Mouse (Mus musculus): Measurements from ENCODE around the gene Gcnt4. TPM values are rescaled to one million over a fixed set of nuclear protein-coding genes. Genes with fewer than 3 reads are reported as not detected.
A peak's percentile ranks its signal among the peaks of the same experiment; 100 is the strongest.
"Not testable (repeated sequence)": the region's sequence is repeated elsewhere in the genome, so short reads cannot be mapped to it uniquely, and the experiment has no call there.

The Gcnt4 gene
- under 1 TPM; 0.05 TPM for total RNA-seq (2021)
- long read RNA-seq, experiment 1 = 0 reads
- long read RNA-seq, experiment 2 = 0 reads

GRCm38 (mm10) chr13:96923999-96924961 is at the start of gene Gcnt4:
Gene Gcnt4, plus strand, starts transcription at chr13:96924689.
- peak; percentile 21 for DNase-seq (ENCODE audit: low spot score)

GRCm38 (mm10) chr13:96878220-96879057 is 46.0 kb upstream of the Gcnt4 start:
- no peak for DNase-seq (ENCODE audit: low spot score)

- DNase-seq (ENCODE audit: low spot score) = no peak
These were observed 40.0 kb upstream of the Gcnt4 start for GRCm38 (mm10) chr13:96884534-96884933.

GRCm38 (mm10) chr13:96889985-96890384 is 34.5 kb upstream of the Gcnt4 start:
- no peak for DNase-seq (ENCODE audit: low spot score)

GRCm38 (mm10) chr13:96895144-96895543 is 29.3 kb upstream of the Gcnt4 start:
- DNase-seq (ENCODE audit: low spot score) = no peak

- no peak for DNase-seq (ENCODE audit: low spot score)
These were observed 17.8 kb upstream of the Gcnt4 start for GRCm38 (mm10) chr13:96906717-96907116.

GRCm38 (mm10) chr13:96911202-96911601 is 13.3 kb upstream of the Gcnt4 start:
- no peak for DNase-seq (ENCODE audit: low spot score)

GRCm38 (mm10) chr13:96923134-96923533 is 1.4 kb upstream of the Gcnt4 start:
- not testable (repeated sequence) for DNase-seq (ENCODE audit: low spot score)

- DNase-seq (ENCODE audit: low spot score) = no peak
These were observed 676 bp downstream of the Gcnt4 start for GRCm38 (mm10) chr13:96924985-96925745.

- DNase-seq (ENCODE audit: low spot score) = no peak
These were observed 1.7 kb downstream of the Gcnt4 start for GRCm38 (mm10) chr13:96925991-96926725.

GRCm38 (mm10) chr13:96927781-96928180 is 3.3 kb downstream of the Gcnt4 start:
- DNase-seq (ENCODE audit: low spot score) = no peak

- DNase-seq (ENCODE audit: low spot score) = no peak
These were observed 4.0 kb downstream of the Gcnt4 start for GRCm38 (mm10) chr13:96928432-96929039.

- no peak for DNase-seq (ENCODE audit: low spot score)
These were observed 8.3 kb downstream of the Gcnt4 start for GRCm38 (mm10) chr13:96932745-96933144.

- no peak for DNase-seq (ENCODE audit: low spot score)
These were observed 8.9 kb downstream of the Gcnt4 start for GRCm38 (mm10) chr13:96933367-96933766.

- no peak for DNase-seq (ENCODE audit: low spot score)
These were observed 11.8 kb downstream of the Gcnt4 start for GRCm38 (mm10) chr13:96936173-96936777.

- no peak for DNase-seq (ENCODE audit: low spot score)
These were observed 12.6 kb downstream of the Gcnt4 start for GRCm38 (mm10) chr13:96937059-96937558.

- DNase-seq (ENCODE audit: low spot score) = no peak
These were observed 15.2 kb downstream of the Gcnt4 start for GRCm38 (mm10) chr13:96939680-96940079.

- not testable (repeated sequence) for DNase-seq (ENCODE audit: low spot score)
These were observed 17.0 kb downstream of the Gcnt4 start for GRCm38 (mm10) chr13:96941481-96941880.

GRCm38 (mm10) chr13:96943571-96943970 is 19.1 kb downstream of the Gcnt4 start:
- no peak for DNase-seq (ENCODE audit: low spot score)
